Comparison of ENCODE assay signal across 12 mouse cellular contexts in genomic region chr1:61152157-61152556, GRCm38 (mm10).
"Had no signal": no experiment of that assay in that cellular context is flagged by ENCODE, and none has a peak within 500 bp of the region (broad histone marks: within the 10 kb centered on the region; RNA-seq: fewer than 3 reads in every experiment).

No protein-coding gene starts in this region.

- H3K27me3 ChIP-seq: liver, embryonic 12.5 days; liver, embryonic 15.5 days had no signal

- H3K9me3 ChIP-seq: limb, embryonic 13.5 days; liver, embryonic 12.5 days; liver, embryonic 15.5 days had no signal

- H3K4me1 ChIP-seq: liver, embryonic 12.5 days; liver, embryonic 15.5 days had no signal

- H3K27ac ChIP-seq: limb, embryonic 13.5 days; liver, embryonic 12.5 days; liver, embryonic 15.5 days had no signal

- H3K36me3 ChIP-seq: limb, embryonic 13.5 days; liver, embryonic 12.5 days; liver, embryonic 15.5 days had no signal

- H3K4me3 ChIP-seq: limb, embryonic 13.5 days; liver, embryonic 12.5 days; liver, embryonic 15.5 days had no signal

- DNase-seq: kidney, adult 18-20 months; kidney, adult 9 months; liver; lung, adult 18-20 months; lung, postnatal 14 days; lung, postnatal 4 days; midbrain, embryonic 14.5 days; thymus, adult 18-20 months; thymus, postnatal 4 days had no signal
